Mouse (Mus musculus): ENCODE data around the gene Cnot10.
A peak's percentile ranks its signal among the peaks of the same experiment; 100 is the strongest.

Cnot10 gene

GRCm38 (mm10) chr9:114649371-114649770, 9.4 kb upstream of the Cnot10 start:
- DNase-seq (ENCODE audit: low read depth, low spot score), result no peak

- DNase-seq (ENCODE audit: low read depth, low spot score), result peak; percentile 69
These were observed 8.5 kb upstream of the Cnot10 start for GRCm38 (mm10) chr9:114648472-114648871.

DNA sequence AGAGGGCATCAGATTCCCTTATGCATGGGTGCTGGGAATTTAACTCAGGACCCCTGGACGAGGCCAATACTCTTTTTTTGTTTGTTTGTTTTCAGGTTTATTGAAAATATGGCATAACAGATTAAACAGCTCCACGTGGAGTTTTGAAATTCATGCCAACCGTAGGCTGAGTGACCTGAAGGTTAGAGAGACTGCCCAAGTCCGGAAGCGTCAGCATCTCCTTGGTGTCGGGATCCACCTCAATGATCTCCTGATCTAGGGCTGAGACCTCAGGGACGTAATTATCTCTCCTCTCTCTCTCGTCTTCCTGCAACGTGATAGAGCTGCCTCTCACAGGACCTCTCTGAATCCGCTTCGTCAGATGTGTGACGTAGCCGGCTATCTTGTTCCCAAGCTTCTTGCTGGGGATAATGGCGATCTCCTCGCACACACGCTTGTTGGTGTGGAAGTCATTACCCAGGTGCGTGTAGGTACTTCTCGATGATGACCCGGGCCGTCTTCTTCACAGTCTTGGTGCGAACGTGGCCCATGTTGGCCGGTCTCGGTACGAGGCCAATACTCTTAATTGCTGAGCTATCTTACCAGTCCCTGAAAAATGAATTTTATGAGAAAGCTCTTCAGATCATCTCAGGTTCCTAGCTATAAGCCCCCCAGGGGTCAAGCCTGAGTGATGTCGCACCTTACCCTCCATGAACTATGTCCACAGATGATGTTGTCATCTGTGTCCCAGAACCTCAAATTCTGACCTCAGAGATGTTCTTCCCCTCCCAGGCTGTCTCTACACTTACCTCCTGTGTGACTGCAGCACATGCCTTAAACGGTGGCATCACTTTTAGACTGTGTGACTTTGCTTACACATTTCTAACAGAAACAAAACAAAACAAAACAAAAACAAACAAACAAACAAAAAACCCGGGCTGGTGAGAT, 7.8 kb upstream of the Cnot10 start:
- no peak for DNase-seq (ENCODE audit: low read depth, low spot score)

GRCm38 (mm10) chr9:114646556-114647505, 6.8 kb upstream of the Cnot10 start:
- DNase-seq (ENCODE audit: low read depth, low spot score), result no peak

DNA sequence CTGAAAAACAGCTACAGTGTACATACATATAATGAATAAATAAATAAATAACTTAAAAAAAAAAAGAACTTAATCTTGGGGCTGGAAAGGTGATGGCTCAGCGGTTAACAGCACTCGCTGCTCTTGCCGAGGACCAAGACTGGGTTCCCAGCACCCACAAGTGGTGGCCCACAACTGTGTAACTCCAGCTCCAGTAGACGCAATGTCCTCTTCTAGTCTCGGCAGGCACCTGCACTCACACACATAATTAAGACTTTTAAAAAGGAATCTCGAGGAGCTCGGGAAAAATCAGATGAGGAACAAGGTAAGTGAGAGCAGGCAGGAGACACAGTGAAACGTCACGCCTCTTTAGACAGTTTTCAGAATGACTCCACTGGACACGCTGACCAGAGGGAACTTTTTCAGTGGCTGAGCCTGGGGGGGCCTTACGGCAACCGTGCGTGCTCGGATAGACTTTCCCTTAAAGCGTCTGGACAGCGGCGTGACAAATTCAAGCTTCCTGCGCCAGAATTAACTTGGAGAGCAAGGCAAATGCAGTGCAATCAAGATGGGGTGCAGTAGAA, 717 bp downstream of the Cnot10 start:
- DNase-seq (ENCODE audit: low read depth, low spot score), result peak; percentile 40

GRCm38 (mm10) chr9:114636751-114637150, 3.2 kb downstream of the Cnot10 start:
- no peak for DNase-seq (ENCODE audit: low read depth, low spot score)

DNA sequence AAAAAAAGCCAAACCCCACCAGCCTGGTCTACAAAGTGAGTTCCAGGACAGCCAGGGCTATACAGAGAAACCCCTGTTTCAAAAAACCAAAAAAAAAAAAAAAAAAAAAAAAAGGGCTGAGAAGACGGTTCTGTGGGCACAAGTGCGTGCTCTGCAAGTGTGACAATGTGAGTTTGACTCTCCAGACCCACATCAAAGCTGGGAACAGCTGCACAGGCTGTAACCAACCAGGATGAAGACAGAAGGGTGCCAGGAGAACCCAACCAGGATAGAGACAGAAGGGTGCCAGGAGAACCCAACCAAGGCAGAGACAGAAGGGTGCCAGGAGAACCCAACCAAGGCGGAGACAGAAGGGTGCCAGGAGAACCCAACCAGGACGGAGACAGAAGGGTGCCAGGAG, 3.8 kb downstream of the Cnot10 start:
- DNase-seq (ENCODE audit: low read depth, low spot score), result no peak

DNA sequence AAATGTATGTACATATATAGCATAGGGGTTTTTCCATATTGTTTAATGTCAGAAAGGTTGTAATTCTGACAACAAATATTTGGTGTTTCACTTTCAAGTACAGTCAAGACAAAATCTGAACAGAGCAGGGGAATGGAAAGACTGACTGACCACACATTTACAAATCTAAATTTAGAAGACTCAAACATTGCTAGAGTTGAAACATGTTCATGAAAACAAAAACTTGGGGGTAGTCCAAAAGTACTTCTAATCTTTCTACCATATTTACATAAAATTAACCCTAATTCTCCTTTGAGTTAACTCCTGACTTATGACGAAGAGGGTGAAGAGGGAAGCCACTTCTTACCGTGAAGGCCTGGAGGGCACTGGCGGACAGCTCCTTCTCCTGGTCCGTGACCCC, 7.7 kb downstream of the Cnot10 start:
- no peak for DNase-seq (ENCODE audit: low read depth, low spot score)

- no peak for DNase-seq (ENCODE audit: low read depth, low spot score)
These were observed 13.3 kb downstream of the Cnot10 start for GRCm38 (mm10) chr9:114626726-114627125.

- DNase-seq (ENCODE audit: low read depth, low spot score), result no peak
These were observed 15.8 kb downstream of the Cnot10 start for GRCm38 (mm10) chr9:114624178-114624577.

- DNase-seq (ENCODE audit: low read depth, low spot score), result no peak
These were observed 18.8 kb downstream of the Cnot10 start for GRCm38 (mm10) chr9:114621149-114621548.

GRCm38 (mm10) chr9:114614176-114614953, 25.6 kb downstream of the Cnot10 start:
- DNase-seq (ENCODE audit: low read depth, low spot score), result peak; percentile 30

DNA sequence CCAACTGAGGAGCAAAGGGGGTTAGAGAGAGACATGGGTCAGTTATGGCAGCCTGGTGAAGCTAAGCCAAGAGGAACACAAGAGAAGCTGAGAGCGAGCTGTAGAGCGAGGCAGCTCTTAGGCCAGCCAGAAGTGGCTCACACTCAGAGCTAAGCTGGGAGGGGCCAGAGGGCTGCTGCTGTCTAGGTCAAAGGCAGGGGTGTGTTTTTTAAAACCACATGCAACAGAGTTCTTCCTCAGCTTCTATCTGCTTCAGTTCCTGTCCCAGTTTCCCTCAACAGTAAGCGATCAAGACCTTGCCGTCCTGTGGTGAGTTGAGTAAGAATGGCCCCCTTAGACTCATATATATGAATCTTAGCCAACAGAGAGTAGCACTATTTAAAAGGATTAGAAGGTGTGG, 27.0 kb downstream of the Cnot10 start:
- no peak for DNase-seq (ENCODE audit: low read depth, low spot score)

DNA sequence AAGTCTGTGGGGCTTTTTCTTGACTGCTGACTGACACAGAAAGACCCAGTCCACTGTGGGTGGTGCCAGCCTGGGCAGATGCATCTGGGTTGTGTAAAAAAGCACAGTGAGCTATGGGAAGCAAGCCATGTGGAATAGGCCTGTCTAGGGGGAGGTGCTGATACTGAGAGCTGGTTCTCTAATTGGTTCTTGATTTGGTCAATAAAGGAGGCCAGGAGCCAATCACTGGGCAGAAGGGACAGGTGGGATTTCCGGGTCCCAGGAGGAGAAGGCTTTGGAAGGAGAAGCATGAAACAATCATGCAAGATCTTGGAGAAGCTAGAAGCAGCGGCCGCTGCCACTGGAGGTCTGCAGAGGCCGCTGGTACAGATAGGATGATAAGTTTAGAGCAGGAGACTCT, 27.4 kb downstream of the Cnot10 start:
- no peak for DNase-seq (ENCODE audit: low read depth, low spot score)

DNA sequence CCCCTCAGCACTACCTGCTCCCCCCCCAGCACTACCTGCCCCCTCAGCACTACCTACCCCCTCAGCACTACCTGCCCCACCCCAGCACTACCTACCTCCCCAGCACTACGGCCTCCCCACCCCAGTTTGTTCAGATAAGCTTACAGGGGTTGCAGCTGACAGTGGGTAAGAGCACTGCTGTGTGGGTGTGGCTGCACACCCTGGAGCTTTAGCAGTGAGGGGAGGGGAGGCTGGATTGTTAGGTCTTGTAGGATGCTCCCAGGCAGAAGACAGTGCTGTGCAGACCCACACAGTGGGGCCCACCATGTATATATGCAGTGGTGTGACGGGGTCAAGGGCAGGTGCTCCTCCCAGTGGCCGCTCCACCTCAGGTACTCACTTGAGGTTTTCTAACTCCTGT, 29.7 kb downstream of the Cnot10 start:
- no peak for DNase-seq (ENCODE audit: low read depth, low spot score)

GRCm38 (mm10) chr9:114603876-114604540, 36.0 kb downstream of the Cnot10 start:
- no peak for DNase-seq (ENCODE audit: low read depth, low spot score)

DNA sequence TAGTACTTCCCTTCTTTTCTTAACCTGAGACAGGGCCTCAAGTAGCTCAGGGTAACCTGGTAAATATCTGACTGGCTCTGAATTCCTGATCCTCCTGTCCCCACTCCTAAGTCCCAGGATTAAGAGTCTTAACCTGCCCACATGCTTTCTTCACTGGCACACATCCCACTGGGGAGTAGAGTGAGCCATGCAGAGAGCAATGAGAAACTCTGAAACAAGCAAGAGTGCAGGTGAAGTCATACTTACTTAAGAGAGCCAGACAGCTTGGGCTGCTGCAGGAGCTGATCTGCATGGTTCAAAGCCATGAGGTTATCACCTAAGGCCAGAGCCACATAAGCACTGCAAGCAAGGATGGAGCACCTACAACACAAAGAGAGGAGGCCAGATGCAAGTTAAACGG, 38.9 kb downstream of the Cnot10 start:
- no peak for DNase-seq (ENCODE audit: low read depth, low spot score)

- DNase-seq (ENCODE audit: low read depth, low spot score), result peak; percentile 39
These were observed 55.0 kb downstream of the Cnot10 start for GRCm38 (mm10) chr9:114585017-114585345.

- DNase-seq (ENCODE audit: low read depth, low spot score), result no peak
These were observed 55.6 kb downstream of the Cnot10 start for GRCm38 (mm10) chr9:114584183-114585016.

- peak; percentile 56 for DNase-seq (ENCODE audit: low read depth, low spot score)
These were observed 56.2 kb downstream of the Cnot10 start for GRCm38 (mm10) chr9:114583812-114584182.

Data from 3T3-L1 (cell line).